Mouse (Mus musculus) liver, embryonic 12.5 days (tissue): ENCODE data around the gene Tcfl5. TPM values are rescaled to one million over a fixed set of nuclear protein-coding genes. Genes with fewer than 3 reads are reported as not detected.

Source experiments
- ATAC-seq: fragments of 200-750 bp; cut with Nextera tagmentation; 2 replicates; pipeline ENCODE4 v1.8.0; 2017; ENCODE audit warnings: moderate number of reproducible peaks, mild to moderate bottlenecking, moderate library complexity
- H3K27ac ChIP-seq: fragments of 300-500 bp; sonication (generic); 2 replicates; pipeline ENCODE4 v1.5.1; 2016; ENCODE audit warnings: mild to moderate bottlenecking
- H3K27me3 ChIP-seq: fragments of 300-500 bp; sonication (generic); replicated peaks from 2 replicates; pipeline ENCODE4 v1.6.1; 2016; ENCODE audit warnings: mild to moderate bottlenecking, moderate library complexity
- H3K36me3 ChIP-seq: fragments of 300-500 bp; sonication (generic); 2 replicates; pipeline ENCODE4 v1.6.1; 2016; ENCODE audit warnings: mild to moderate bottlenecking, moderate library complexity
- H3K4me1 ChIP-seq: fragments of 300-500 bp; sonication (generic); 2 replicates; pipeline ENCODE4 v1.6.1; 2016
- H3K4me2 ChIP-seq: fragments of 300-500 bp; sonication (generic); 2 replicates; pipeline ENCODE4 v1.6.1; 2016; ENCODE audit warnings: mild to moderate bottlenecking, moderate library complexity
- H3K4me3 ChIP-seq: fragments of 300-500 bp; sonication (generic); 2 replicates; pipeline ENCODE4 v1.5.1; 2016; ENCODE audit warnings: mild to moderate bottlenecking, moderate library complexity
- H3K9ac ChIP-seq: fragments of 300-500 bp; sonication (generic); 2 replicates; pipeline ENCODE4 v1.6.1; 2016; ENCODE audit warnings: mild to moderate bottlenecking, moderate library complexity
- H3K9me3 ChIP-seq: fragments of 300-500 bp; sonication (generic); replicated peaks from 2 replicates; pipeline ENCODE4 v1.6.1; 2016; ENCODE audit warnings: mild to moderate bottlenecking, moderate library complexity
- WGBS: fragments of 180-500 bp; shearing (Covaris S2); methylation state at CpG from one replicate; pipeline ENCODE4 v1.1.7; 2016; ENCODE audit not compliant: insufficient replicate concordance; 5-methylcytosine and 5-hydroxymethylcytosine counted together
- polyA plus RNA-seq: library from polyadenylated mRNA; unstranded; fragments of >200 nt; fragmentation: Nextera tagmentation; extraction: Ambion mirVana; gene quantifications from 2 replicates; pipeline ENCODE4 v1.2.1, GENCODE M21; 2016

The Tcfl5 gene
- polyA plus RNA-seq, 1 experiment from 2014 or later = 0.26 TPM

DNA sequence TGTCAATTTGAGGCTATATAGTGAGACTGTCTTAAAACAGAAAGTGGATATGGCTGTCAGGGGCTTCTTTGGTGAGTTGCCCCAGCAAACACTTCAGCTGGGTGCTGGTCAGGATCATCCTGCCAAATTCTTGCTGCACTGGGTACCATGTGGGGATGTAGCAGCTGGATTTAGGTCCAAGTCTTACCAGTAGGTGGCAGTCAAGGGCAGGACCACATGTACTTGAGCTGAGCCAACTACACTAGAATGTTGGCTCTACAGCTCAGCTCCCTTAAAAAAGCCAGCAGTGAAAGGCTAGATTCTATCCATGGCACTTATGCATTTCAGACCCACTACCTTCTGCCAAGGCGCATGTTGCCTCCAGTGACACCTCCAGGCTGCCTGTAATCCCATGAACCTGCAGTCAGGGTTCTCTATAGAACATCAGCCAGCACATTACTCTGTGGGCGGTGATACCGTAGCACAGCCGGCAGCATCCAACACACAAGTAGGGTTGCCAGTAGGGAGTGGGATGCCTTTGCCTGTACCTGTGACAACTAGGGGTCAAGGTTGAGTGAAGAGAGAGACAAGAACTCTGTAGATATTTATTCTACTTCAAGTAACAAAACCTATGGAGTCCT lies 15.0 kb upstream of the Tcfl5 start:
- H3K9ac ChIP-seq = no peak overlapping the region
- H3K27ac ChIP-seq = no peak overlapping the region
- WGBS = 72% methylated on average over 4 of the region's 4 CpGs
- peak; percentile 57 for ATAC-seq
- H3K36me3 ChIP-seq = peaks cover 23% of the 10 kb centered on the region
- no peaks in the 10 kb centered on the region for H3K9me3 ChIP-seq
- no peak overlapping the region for H3K4me2 ChIP-seq
- H3K4me1 ChIP-seq = 0 out of 2 replicates have a peak, but pooled peaks cover 9% of the 10 kb centered on the region
- no peaks in the 10 kb centered on the region for H3K27me3 ChIP-seq
- no peak overlapping the region for H3K4me3 ChIP-seq

GRCm38 (mm10) chr2:180655150-180655549 lies 12.6 kb upstream of the Tcfl5 start:
- no peaks in the 10 kb centered on the region for H3K27me3 ChIP-seq
- WGBS = 55% methylated on average over 6 of the region's 6 CpGs
- H3K36me3 ChIP-seq = no peaks in the 10 kb centered on the region
- ATAC-seq = no peak
- H3K4me3 ChIP-seq = no peak overlapping the region
- H3K4me1 ChIP-seq = 0 out of 2 replicates have a peak, but pooled peaks cover 9% of the 10 kb centered on the region
- no peak overlapping the region for H3K4me2 ChIP-seq
- no peaks in the 10 kb centered on the region for H3K9me3 ChIP-seq
- no peak overlapping the region for H3K9ac ChIP-seq
- H3K27ac ChIP-seq = no peak overlapping the region

DNA sequence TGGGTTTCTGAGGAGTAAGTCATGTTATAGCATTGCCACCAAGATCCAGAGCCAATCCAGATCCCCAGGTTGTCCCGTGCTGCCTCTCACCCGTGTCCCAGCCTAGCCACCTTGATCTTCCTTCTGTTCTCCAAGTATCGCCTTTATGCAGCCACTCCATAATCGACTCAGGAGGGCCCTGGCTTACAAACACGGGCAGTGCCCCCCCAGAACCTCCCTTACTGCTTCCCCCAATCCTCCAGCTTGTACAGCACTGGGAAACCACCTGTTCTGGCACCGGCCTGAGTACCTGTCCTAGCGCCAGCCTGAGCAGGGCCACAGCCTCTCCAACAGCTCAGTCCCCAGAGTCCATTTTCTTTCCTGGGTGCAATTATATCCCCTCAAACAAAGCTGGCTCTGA lies 12.2 kb upstream of the Tcfl5 start:
- Histone ChIP-seq H3K4me1 (0 out of 2 replicates have a peak, but pooled peaks cover 6% of the 10 kb centered on the region), H3K9ac (no peak overlapping the region), H3K4me3 (no peak overlapping the region), H3K27me3 (no peaks in the 10 kb centered on the region), H3K9me3 (no peaks in the 10 kb centered on the region), H3K4me2 (no peak overlapping the region), H3K36me3 (no peaks in the 10 kb centered on the region), H3K27ac (no peak overlapping the region)
- no peak for ATAC-seq
- 72% methylated on average over 7 of the region's 7 CpGs for WGBS

GRCm38 (mm10) chr2:180646841-180647240 lies 4.3 kb upstream of the Tcfl5 start:
- H3K4me3 ChIP-seq = no peak overlapping the region
- ATAC-seq = no peak
- no peaks in the 10 kb centered on the region for H3K4me1 ChIP-seq
- H3K9ac ChIP-seq = no peak overlapping the region
- peaks cover 9% of the 10 kb centered on the region for H3K9me3 ChIP-seq
- peaks cover 35% of the 10 kb centered on the region for H3K27me3 ChIP-seq
- no peaks in the 10 kb centered on the region for H3K36me3 ChIP-seq
- no peak overlapping the region for H3K27ac ChIP-seq
- no peak overlapping the region for H3K4me2 ChIP-seq

DNA sequence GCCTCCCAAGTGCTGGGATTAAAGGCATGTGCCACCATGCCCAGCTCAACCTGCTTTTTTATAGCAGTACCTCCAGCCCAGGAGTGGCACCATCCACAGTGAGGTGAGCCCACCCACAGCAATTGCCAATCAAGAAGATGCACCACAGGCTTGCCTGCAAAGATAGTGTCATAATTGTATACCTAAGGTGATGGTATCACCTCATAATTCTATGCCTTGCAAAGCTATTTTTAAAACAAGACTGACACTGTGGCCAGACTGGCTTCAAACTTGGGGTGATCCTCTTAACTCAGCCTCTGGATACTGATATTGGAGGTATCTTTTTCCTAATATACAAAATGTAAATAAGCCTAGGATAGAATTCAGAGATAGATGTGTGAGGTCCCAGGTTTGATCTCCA lies 1.1 kb upstream of the Tcfl5 start:
- Histone ChIP-seq H3K9me3 (peaks cover 9% of the 10 kb centered on the region), H3K4me2 (no peak overlapping the region), H3K36me3 (no peaks in the 10 kb centered on the region), H3K4me3 (no peak overlapping the region), H3K9ac (no peak overlapping the region), H3K27ac (no peak overlapping the region), H3K4me1 (no peaks in the 10 kb centered on the region), H3K27me3 (peaks cover 64% of the 10 kb centered on the region)
- no peak for ATAC-seq

GRCm38 (mm10) chr2:180641576-180642554 lies 643 bp downstream of the Tcfl5 start:
- Histone ChIP-seq H3K9ac (no peak overlapping the region), H3K4me2 (peak overlapping the region; percentile 51), H3K4me1 (no peaks in the 10 kb centered on the region), H3K27ac (no peak overlapping the region), H3K27me3 (peaks cover 65% of the 10 kb centered on the region), H3K9me3 (peaks cover 9% of the 10 kb centered on the region), H3K4me3 (peak overlapping the region; percentile 35), H3K36me3 (no peaks in the 10 kb centered on the region)
- WGBS = 5% methylated on average over 70 of the region's 112 CpGs
- no peak for ATAC-seq

DNA sequence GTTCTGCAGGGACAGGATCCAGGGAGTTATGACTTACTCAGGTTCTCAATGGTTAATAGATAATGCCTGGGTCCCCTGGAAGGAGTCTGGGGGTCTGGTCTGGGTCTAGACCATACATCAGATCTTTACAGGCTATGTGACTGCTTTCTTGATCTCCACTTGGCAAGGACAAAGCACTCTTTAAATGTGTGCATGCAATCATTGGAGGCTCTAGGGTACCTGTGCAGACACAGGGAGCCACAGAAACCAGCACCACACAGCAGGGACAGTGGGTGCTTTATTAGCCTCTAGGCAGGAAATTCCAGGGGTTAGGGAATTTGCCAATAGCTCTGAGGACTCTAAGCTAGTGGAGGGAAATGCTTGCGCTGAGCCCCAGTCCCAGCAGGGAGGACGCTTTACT lies 30.6 kb downstream of the Tcfl5 start:
- no peak overlapping the region for H3K4me3 ChIP-seq
- H3K4me2 ChIP-seq = no peak overlapping the region
- no peak overlapping the region for H3K27ac ChIP-seq
- no peak for ATAC-seq
- no peaks in the 10 kb centered on the region for H3K4me1 ChIP-seq
- no peak overlapping the region for H3K9ac ChIP-seq
- WGBS = 52% methylated on average over 2 of the region's 2 CpGs
- H3K27me3 ChIP-seq = no peaks in the 10 kb centered on the region
- no peaks in the 10 kb centered on the region for H3K36me3 ChIP-seq
- H3K9me3 ChIP-seq = no peaks in the 10 kb centered on the region

DNA sequence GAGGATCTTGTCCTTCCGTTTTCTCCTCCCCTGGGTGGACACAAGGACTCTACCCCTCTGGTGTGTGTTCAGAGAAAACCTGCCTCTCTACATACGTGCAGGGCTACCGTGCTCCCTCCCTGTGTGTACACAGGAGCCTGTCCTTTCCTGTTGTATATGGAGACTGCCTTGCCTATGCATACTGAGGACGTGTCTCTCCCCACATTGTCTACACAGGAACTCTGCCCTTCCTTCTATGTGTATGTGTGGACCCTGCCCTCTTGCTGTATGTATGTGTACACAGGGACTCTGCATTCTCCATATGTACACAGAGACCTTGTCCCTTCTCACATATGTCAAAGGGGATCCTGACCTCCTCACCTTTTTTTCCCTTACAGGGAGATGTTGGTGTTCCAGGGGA lies 32.2 kb downstream of the Tcfl5 start:
- Histone ChIP-seq H3K4me2 (no peak overlapping the region), H3K9me3 (no peaks in the 10 kb centered on the region), H3K27ac (no peak overlapping the region), H3K9ac (no peak overlapping the region), H3K27me3 (no peaks in the 10 kb centered on the region), H3K36me3 (no peaks in the 10 kb centered on the region), H3K4me3 (no peak overlapping the region), H3K4me1 (no peaks in the 10 kb centered on the region)
- ATAC-seq = peak; percentile 71
- 34% methylated on average over 4 of the region's 4 CpGs for WGBS

DNA sequence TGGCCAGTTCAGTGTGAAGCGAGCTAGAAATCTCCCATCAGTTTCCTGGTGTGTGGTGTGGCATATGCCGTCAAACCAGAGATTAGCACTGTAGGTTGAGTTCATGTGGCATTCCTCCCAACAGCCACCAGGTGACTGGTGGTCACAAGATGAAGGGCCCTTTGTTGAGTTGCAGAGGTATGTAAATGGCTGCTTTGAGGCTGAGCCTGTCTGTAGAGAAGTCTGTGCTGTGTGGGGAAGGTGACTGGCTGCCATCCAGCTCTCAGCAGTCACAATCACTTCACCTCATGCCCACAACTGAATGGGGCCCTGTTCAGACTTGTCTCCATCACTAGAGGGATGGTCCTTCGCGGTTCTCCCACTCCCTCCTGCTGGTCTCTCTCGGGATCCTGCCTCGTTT lies 37.7 kb downstream of the Tcfl5 start:
- ATAC-seq = no peak
- Histone ChIP-seq H3K9ac (no peak overlapping the region), H3K9me3 (no peaks in the 10 kb centered on the region), H3K27me3 (peaks cover 16% of the 10 kb centered on the region), H3K4me3 (no peak overlapping the region), H3K4me1 (no peaks in the 10 kb centered on the region), H3K4me2 (no peak overlapping the region), H3K27ac (no peak overlapping the region), H3K36me3 (no peaks in the 10 kb centered on the region)
- WGBS = 45% methylated on average over 6 of the region's 6 CpGs

- no peak overlapping the region for H3K4me2 ChIP-seq
- 24% methylated on average over 9 of the region's 9 CpGs for WGBS
- no peak overlapping the region for H3K9ac ChIP-seq
Observed at GRCm38 (mm10) chr2:180600569-180601021, 41.9 kb downstream of the Tcfl5 start.

DNA sequence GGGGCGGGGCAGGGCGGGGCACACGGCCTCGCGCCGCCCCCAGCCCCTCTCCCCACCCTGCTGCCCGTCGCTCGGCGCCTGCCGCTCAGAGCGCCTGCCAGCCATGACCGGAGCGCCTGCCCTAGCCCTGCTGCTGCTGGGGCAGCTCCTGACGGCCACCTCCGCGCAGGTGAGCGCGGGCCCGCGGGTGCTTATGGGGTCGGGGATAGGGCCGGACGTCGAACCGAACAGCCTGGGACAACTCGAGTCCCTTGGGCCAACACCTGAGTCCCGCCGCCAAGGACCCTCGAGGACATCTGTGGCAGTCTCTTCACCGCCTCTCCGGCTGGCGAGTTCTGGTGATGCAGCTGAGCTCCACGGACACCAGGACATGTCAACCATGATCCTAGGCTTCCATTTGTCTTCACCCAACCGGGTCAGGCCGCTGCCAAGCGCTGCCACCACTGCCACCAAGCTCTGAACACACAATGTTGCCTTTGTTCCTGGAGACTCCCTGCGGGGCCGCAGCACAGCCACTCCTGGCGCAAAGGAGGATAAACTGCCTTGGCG lies 44.3 kb downstream of the Tcfl5 start:
- Histone ChIP-seq H3K9ac (no peak overlapping the region), H3K27me3 (peaks cover 62% of the 10 kb centered on the region), H3K4me3 (peak overlapping the region; percentile 21), H3K4me2 (peak overlapping the region; percentile 50), H3K4me1 (peaks cover 4% of the 10 kb centered on the region; the same call in 1 of the 2 replicates), H3K9me3 (no peaks in the 10 kb centered on the region), H3K36me3 (peaks cover 28% of the 10 kb centered on the region), H3K27ac (no peak overlapping the region)
- WGBS = 7% methylated on average over 40 of the region's 41 CpGs
- no peak for ATAC-seq

More at GRCm38 (mm10) chr2:180600569-180601021, 41.9 kb downstream of the Tcfl5 start:
- Histone ChIP-seq H3K36me3 (peaks cover 4% of the 10 kb centered on the region), H3K27me3 (peaks cover 58% of the 10 kb centered on the region), H3K27ac (no peak overlapping the region), H3K4me3 (no peak overlapping the region), H3K4me1 (peaks cover 4% of the 10 kb centered on the region; the same call in 1 of the 2 replicates), H3K9me3 (no peaks in the 10 kb centered on the region)
- no peak for ATAC-seq

- peaks cover 4% of the 10 kb centered on the region; the same call in 1 of the 2 replicates for H3K4me1 ChIP-seq
- peak within 1 kb of the TSS; percentile 21 for H3K4me3 ChIP-seq
- H3K9ac ChIP-seq = no peak within 1 kb of the TSS
- peaks cover 62% of the 10 kb centered on the region for H3K27me3 ChIP-seq
- H3K4me2 ChIP-seq = peak within 1 kb of the TSS; percentile 50
- 46% methylated on average over 4 of the region's 4 CpGs for WGBS
- ATAC-seq = no peak
- H3K9me3 ChIP-seq = no peaks in the 10 kb centered on the region
- no peak within 1 kb of the TSS for H3K27ac ChIP-seq
- peaks cover 35% of the 10 kb centered on the region for H3K36me3 ChIP-seq
Observed at GRCm38 (mm10) chr2:180597490-180597889, 45.0 kb downstream of the Tcfl5 start, which contains the start of gene Col9a3. TSS of gene Col9a3 (plus strand) at chr2:180597790.
